Comparison of ENCODE assay signal across 19 mouse cellular contexts in genomic region chr3:133972774-133973173, GRCm38 (mm10).
"Had no signal": no experiment of that assay in that cellular context is flagged by ENCODE, and none has a peak within 500 bp of the region (broad histone marks: within the 10 kb centered on the region; RNA-seq: fewer than 3 reads in every experiment).

No protein-coding gene starts in this region.

- H3K4me1 ChIP-seq: limb, embryonic 13.5 days; midbrain, embryonic 10.5 days; midbrain, embryonic 15.5 days; neural tube, embryonic 13.5 days; stomach, embryonic 15.5 days had no signal

- H3K9me3 ChIP-seq: limb, embryonic 13.5 days; midbrain, embryonic 10.5 days; midbrain, embryonic 15.5 days; neural tube, embryonic 13.5 days; stomach, embryonic 15.5 days had no signal

- H3K27ac ChIP-seq: layer of hippocampus, adult 2 months; limb, embryonic 13.5 days; liver, embryonic 14.5 days; midbrain, embryonic 10.5 days; midbrain, embryonic 15.5 days; neural tube, embryonic 13.5 days; stomach, embryonic 15.5 days had no signal

- H3K9ac ChIP-seq: limb, embryonic 13.5 days; liver, embryonic 14.5 days; midbrain, embryonic 15.5 days; neural tube, embryonic 13.5 days; stomach, embryonic 15.5 days had no signal

- DNase-seq: kidney, adult 8-10 months; kidney, postnatal 4 days; left cerebral cortex, postnatal 4 days; lung, adult 2 months; lung, postnatal 36 days; retina, postnatal 1 day; right cerebral cortex, postnatal 4 days; spleen, adult 18-20 months; thymus, adult 2 months; thymus, postnatal 25 days had no signal

- H3K4me3 ChIP-seq: layer of hippocampus, adult 2 months; limb, embryonic 13.5 days; midbrain, embryonic 10.5 days; midbrain, embryonic 15.5 days; neural tube, embryonic 13.5 days; stomach, embryonic 15.5 days had no signal

- H3K4me2 ChIP-seq: limb, embryonic 13.5 days; midbrain, embryonic 15.5 days; neural tube, embryonic 13.5 days; stomach, embryonic 15.5 days had no signal

- H3K36me3 ChIP-seq: limb, embryonic 13.5 days; midbrain, embryonic 10.5 days; midbrain, embryonic 15.5 days; neural tube, embryonic 13.5 days; stomach, embryonic 15.5 days had no signal

- H3K27me3 ChIP-seq: limb, embryonic 13.5 days; midbrain, embryonic 15.5 days; neural tube, embryonic 13.5 days; stomach, embryonic 15.5 days had no signal

- ATAC-seq: intestine, postnatal 0 days; lung, postnatal 0 days; midbrain, embryonic 15.5 days had no signal
